Mouse (Mus musculus): Measurements from ENCODE around the gene 2210016F16Rik.
"Not testable (repeated sequence)": the region's sequence is repeated elsewhere in the genome, so short reads cannot be mapped to it uniquely, and the experiment has no call there.

The 2210016F16Rik gene

DNA sequence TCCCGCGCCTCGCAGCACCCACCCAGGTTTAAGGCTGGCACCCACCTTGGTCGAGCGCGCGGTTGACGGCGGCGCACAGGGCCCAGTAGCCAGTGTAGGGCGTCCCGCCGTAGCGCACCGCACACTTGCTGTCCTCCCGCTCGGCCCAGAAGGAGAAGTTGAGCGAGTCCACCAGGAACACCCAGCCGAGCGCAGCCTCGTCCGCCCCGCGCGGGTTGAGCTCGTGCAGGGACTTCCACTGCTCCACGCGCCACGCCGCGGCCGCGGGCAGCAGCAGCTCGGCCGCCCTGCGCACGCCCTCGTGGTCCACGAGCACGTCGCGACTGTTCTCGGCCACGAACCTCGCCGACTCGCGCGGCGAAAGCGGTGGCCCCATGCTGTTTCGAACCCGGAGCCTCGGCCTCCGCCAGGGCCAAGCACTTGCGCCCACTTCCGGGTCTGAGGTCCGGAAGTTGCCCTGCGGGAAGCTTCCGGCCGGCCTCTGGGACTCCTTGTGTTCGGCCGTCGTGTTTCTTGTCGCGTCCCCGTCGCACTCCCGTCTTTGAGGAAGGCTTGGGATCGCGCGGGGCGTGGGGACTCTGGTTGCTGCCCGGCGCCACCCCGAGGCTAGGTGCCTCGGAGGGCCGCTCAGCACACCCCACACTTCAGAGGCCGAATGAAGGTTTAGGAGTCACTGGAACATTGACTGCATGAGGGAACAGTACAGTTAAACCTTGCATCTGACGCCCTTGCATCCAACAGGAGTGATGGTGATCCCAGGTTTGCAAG, at the start of gene 2210016F16Rik:
2210016F16Rik (minus strand) TSS at position 447 of the 768 bp plus-strand sequence.
- peak; percentile 35 for DNase-seq

DNA sequence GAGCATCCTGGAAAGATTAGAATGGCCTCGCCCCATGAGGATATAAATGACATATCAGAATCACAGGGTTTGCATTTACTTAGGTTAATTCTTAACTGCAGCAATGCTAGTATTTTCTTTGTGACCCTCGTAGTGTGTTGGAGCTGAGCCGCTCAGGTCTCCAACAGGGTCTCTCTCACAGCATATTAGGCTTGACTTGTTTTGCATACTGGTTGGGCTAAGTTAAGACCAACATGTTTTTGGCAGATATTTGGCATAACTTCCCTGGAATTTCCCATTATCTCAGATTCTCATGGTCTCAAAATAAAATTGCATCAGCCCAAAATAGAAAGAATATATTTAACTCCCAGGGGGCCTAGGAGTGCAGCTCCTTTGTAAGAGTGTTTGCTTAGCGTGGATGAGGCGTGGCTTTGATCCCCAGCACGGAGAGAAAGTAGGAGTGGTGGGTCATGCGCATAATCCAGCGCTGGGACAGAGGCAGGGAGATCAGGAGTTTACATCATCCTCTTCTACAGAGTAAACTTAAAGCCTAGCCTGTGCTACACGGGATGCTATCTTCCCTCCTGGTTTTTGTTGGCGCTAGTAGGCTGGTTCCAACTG, 38.1 kb upstream of the 2210016F16Rik start:
- no peak for DNase-seq

DNA sequence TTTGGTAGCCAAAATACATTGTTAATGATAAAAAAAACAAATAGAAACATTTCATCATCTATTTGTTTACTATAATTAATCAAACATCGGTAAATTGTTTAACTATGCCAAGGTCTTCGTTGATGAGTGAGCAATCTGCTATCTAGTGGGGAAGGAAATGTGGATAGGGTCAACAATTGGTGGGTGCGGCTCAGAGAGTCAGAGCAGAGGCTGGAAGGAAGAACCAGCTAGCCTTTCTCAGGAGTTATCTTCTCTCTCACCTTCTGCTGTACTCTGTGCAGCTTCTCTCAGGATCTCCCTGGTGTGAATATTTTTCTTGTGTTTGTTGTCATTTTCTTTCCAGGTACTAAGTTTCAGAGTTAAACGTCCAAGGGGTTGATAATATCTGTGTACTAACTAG, 37.2 kb upstream of the 2210016F16Rik start:
- DNase-seq: no peak

DNA sequence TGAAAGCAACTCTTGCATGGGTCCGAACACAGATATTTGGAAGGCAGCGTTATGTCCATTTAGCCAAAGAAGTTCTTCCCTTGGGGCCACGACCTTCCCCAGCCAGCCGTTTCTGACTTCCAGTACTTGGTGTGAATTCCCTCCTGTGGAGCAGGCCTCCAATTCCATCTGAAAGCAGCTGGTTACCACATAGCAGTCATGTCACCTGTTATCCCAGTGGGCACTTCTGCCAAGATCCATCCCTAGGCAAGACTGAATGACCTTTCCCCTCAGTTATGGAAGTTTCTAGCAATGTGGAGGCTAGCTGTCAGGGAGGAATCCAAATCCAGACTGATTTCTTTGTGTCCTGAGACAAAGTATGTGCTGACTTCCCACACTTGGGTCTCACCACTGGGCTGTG, 36.0 kb upstream of the 2210016F16Rik start:
- no peak for DNase-seq

DNA sequence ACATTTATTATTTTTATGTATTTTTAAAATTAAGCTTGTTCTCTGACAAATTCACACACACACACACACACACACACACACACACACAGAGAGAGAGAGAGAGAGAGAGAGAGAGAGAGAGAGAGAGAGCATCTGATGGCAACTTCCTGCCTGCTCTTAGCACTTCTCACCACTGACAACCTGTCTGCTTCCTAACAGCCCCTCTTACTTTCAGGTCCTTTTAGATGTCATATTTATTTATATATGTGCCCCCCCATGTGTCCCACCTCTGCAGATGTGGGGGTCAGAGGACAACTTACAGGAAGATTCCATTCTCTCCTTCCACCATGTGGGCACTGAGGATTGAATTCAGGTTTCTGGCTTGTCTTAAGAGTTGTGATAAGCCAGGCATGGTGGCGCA, 34.2 kb upstream of the 2210016F16Rik start:
- no peak for DNase-seq

DNA sequence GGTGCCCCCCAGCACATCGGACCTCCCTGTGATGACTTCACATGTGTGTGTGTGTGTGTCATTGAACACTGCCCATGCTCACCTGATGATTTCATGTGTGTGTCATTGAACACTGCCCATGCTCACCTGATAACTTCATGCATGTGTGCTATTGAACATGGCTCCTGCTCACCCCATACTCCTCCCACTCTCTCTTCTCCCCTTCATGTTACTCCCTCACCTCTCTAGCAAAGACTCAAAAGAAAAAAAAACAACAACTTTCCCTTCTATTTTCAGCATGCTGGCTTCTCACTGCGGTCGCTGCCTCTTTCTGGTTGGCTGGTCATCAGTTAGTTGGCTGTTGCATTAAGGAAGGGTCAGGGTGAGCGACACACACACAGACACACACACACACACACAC, 33.6 kb upstream of the 2210016F16Rik start:
- no peak for DNase-seq

DNA sequence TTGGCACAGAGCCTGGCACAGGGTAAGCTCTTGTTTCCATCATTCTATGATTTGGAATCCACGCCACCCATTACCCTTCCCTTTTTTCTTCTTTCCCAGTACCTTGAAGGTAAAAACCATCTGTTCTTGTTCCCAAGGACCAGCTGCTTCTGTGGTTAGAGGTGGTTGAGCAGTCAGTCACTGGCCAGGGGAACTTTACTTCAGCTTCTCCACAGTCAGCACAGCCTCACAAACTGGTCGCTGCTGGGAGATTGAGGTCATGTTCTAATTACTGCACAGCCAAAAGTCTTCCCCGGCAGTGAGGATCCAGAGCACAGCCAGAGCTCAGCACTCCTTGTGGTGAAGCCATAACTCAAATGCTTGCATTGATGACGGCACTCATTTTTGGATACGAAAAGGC, 30.8 kb upstream of the 2210016F16Rik start:
- DNase-seq: no peak

DNA sequence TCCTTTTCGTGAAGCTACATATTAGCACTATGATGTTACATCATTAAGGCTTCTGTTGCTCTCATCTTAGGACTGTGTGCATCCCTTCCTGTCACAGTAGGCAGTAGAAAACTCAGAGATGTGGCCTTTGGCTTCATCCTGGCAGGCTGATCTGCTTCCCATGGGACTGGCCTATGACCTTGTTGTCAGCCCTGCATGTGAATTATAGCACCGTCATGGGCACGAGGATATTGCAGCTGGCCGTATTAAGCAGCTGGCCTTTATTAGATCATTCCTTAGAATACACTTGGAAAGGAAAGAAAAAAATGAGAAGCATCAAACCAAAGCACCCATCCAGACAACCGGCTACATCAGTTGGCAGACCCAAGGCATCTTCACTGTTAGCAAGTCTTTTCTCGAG, 30.3 kb upstream of the 2210016F16Rik start:
- DNase-seq: no peak

DNA sequence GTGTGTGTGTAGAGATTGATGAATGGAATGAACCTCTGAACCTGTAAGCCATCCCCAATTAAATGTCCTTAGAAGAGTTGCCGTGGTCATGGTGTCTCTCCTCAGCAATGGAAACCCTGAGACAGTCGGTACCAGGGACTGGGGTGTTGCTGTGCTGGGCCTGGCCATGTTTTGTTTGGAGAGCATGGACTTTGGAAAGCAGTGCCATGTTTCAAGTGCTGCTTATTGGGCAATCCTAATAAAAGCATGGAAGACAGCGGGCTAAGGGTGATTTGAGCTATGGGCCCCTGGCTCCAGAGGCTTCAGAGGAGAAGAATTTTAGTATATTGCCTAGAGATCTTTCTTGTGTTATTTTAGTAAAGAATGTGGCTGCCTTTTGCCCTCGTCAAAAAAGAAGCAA, 26.0 kb upstream of the 2210016F16Rik start:
- DNase-seq: no peak

DNA sequence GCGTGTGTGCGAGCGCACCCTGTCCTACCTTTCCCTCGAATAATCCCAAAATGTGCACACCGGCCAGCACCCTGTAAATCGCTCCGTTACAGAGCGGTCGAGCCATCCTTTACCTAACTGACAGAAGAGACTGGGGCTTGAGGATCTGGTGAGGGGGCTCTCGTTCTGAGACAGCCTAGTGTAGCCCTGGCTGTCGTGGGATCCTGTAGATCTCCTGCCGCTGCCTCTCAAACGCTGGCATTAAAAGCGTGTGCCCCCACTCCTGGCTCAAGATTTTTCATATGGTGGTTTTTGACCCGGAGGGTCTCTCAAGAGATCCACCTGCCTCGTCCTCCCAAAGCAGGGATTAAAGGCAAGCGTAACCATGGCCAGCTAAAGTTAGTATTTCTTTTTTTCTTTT, 18.2 kb upstream of the 2210016F16Rik start, which contains the start of gene Hnrnpk:
Hnrnpk (minus strand) TSS at position 101 of the 400 bp plus-strand sequence.
- DNase-seq: not testable (repeated sequence)

DNA sequence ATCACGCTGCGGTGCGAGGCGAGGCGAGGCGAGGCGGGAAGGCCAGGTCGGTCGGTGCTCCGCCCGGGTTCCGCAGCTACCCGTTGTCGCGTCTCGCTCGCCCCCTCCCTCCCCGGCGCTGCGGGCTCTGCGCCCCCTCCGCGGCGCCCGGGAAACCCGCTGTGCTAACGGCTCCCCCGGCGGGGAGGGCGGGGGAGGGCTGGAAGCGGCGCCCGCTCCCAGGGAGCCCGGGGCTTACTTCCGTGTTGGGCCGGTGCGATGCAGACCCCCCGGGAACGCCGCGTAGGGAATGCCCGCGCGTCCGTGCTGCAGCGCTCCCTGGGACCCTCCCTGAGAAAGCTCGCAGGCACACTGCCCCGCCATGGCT, 17.7 kb upstream of the 2210016F16Rik start:
- DNase-seq: no peak

DNA sequence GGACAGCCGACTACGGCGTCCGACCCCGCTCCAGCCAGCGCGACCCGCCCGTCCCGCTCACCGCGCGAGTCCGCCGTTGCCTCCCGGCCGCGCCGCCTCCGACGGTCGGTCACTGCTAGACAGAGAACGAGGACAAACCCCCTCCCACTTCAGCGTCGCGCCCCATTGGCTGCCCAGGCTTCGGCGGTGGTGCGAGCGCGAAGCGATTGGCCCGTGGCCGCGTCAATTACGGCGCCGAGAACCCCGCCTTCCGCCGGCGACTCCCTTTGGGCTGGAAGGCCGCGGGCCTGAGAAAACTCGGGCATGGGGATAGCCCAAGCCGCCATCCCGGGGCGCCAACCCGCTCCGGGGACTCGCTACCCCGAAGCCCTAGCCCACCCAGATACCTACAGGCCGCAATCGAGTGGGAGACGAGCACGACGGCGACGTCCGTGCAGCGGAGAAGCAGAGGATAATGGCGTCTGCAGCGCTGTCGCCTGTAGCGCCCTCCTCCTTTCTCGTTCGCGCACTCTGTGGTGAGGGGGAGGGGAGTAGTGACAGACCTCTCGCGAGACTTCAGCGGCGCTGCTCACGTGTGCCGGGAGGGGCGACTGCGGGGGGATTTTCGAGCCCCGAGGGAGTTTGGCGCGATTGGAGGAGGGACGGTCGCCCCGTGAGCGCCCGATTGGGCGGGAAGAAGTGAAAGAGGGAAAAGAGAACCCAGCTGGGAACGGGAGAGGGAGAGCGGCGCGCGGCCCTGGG, 17.1 kb upstream of the 2210016F16Rik start, which contains the start of gene Rmi1:
Rmi1 (plus strand) TSS at position 246 of the 741 bp plus-strand sequence.
- DNase-seq: peak; percentile 97

DNA sequence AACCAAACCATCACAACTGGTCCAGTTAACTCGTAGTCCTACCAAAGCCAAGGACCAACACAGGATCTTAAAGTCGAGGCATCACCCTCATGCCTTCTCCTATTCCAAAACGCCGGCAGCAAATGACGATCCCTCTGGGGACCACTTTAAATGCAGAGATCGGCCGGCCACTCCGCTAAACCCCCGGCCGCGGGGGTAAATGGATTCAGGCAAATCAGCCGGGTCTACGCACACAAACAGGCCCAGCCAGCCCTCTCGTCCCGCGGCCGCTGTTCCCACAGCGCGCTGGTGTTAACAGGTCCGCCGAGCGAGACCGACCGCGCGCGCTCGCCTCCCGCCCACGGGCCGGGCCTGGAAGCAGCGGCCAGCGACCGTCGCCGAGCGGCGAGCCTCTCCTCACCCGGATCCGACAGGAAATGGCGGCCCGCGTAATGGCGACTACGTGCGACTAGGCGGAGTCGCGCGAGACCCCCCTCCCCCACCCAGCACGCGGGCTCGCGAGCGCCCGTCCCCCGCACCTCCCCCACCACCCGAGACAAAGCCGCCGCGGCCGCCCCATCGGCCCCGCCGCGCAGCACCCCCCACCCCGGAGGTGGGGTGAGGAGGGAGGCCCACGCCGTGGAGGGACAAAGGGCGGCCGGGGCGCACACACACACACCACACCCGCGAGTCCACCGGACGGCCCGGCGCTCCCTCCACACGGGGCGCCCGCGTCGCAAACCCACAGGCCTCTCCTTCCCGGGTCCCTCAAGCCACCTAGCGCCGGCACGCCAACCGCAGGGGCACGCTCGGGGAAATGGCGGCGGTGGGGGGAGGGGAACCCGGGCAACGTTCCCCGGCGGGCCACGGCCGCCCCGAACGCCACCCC, 16.3 kb upstream of the 2210016F16Rik start:
- DNase-seq: peak; percentile 75

DNA sequence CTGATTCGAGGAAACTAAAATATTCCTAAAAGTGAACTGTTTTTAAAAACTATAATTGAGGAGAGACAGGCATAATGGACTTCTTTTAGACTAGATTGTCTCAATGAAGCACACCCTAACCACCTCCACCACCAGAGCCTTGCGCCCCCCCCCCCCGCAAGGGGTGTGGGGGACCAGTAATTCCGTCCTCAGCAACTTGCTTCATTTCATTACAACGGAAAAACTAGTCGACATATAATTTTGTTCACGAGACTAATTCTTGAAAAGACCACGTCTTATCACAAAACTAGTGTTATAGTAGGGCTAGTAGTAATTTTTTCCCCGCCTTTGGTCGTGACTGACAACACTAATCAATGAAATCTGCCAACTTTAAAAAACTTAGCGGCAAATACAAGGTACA, 15.6 kb upstream of the 2210016F16Rik start:
- DNase-seq: no peak

DNA sequence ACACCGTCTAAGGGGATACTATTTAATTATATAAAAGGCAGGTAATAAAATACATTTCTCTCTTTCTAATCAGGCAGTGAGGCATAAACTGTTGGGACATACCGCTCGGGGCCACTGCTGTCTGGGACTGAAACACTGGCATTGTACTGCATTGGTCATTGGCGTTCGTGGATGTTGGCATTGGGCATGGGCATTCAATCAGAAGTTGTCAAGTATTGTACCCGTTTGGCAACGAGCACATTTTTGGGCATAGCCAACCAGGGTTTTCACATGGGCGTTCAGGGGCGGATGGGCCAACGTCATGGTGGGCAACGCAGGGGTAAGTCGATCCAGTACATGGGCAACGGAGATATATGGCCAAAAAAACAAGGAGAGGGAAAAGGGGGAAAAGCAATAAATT, 12.6 kb upstream of the 2210016F16Rik start:
- DNase-seq: no peak

DNA sequence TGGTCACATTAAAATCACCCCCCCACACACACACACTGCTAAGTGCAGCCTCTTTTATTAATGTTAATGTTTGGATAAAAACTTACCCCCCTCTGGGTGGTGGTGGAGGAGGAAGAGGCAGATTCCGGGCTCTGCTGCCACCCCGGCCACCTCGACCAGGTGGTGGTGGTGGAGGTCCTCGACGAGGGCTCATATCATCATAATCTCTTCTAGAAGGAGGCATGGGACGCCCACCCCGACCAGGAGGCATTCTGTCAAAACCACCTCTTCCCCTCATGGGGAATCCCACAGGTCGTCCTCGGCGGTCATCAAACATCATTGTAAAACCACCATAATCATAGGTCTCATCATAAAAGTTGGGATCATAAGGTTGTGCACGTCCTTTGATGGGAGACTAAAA, 9.4 kb upstream of the 2210016F16Rik start:
- not testable (repeated sequence) for DNase-seq

DNA sequence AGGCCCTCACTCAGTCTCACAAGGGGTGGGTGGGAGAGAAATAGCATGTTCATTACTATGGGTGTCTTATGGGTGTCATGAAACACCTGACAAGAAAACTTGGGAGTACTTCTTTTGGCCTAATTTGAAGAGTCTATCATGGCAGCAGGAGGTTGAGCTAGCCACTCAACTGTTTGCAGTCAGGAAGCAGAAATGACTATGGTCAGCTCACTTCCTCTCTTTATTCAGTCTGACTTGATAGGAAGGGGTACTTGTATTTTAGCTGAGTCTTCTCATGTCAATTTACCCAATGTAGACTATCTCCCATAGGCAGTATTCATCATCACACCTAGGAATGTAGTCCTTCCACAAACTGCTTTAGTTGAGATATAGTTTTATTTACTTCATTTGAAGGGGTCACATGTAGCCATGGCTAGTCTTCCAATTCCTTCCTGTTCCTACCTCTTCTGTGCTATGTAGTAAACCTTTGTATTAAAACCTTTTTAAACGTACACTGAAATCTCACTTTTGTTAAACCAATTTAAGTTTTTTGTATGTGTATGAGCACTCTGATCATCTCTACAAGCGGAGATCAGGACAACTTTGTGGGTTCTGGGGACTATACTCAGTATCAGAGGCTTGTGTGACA, 4.4 kb upstream of the 2210016F16Rik start:
- DNase-seq: no peak

DNA sequence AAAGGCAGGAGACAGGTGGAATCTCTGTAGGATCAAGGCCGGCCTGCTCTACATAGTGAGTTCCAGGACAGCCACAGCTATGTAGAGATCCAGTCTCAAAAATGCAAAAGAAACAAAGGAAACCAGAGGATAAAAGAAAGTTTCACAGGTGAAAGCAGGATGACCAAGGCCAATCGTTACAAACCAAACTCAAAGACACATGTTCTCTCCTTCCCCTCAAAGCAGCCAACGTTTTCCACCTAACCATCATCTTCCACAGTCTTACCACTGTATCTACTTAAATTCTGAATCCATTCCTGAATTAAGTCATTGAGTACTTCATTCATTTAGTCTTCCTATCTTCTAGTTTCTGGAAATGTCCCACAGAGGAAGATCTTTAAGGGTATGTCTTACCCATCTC, 3.4 kb upstream of the 2210016F16Rik start:
- no peak for DNase-seq

DNA sequence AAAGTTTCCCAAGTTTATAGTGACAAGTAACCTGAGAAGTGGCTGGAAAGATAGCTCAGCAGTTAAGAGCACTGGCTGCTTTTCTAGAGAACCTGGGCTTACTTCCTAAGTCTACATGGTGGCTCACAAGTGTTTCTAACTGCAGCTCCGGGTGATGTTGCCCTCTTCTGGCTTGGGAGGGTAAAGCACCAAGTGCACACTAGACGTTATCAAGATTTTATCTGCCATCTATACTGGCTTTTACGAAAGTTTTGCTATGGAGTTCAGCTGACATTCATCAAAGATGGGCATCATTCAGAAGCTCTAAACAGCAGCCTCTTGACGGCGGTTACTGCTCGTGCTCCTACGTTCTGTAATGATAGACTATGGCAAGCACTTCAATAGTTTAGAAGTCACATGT, 2.9 kb upstream of the 2210016F16Rik start:
- DNase-seq: peak; percentile 59

DNA sequence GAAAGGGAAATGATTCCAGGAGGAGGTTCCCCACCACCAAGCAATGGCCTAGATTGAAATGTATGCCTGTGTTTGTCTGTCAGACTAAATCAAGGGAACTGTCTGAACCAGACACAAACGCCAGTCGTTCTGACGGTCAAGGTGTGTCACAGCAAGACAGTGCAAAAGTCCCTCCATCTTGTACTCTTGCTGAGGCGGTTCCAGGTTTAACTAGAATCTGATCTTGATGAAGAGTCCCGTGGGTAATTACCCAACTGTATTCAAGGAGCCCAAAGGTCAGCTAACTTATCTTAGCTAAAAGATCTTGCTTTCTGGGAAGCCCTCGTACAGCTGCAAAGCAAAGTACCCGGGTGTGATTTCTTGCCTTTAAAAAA, 509 bp upstream of the 2210016F16Rik start:
- DNase-seq: no peak

DNA sequence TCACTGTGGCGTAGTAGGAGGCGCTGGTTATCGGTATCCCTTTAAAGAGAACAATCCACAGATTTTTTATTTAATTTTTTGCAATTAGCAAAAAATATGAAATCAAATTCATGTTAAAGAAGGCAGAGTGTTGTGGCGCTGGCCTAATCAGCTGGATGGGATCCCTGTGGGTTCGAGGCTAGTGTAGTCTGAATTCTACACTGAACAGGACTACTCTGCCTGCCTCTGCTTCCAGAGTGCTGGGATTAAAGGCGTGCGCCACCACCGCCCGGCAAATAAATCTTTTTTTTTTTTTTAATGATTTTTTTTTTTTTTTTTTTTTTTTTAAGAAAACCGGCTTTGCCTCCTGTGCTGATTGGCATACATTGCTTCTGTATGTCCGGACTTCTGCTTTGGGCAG, 654 bp downstream of the 2210016F16Rik start:
- no peak for DNase-seq

DNA sequence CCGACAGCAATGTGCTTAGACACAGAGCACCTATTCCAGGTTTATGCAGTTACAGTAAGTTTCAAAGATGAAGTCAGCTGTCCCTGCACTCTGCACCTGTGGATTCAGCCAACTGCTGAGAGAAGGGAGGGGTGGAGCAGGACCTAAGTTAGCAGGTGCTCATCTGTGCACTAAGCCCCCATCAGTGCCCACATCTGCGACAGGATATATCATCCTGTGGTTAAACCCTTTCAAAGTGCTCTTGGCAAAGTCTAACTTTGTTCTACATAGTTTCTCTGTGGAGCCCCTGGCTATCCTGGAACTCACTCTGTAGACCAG, 11.9 kb downstream of the 2210016F16Rik start:
- no peak for DNase-seq

All from right cerebral cortex, adult 18-20 months (tissue).